Mouse (Mus musculus): Measurements from ENCODE around the gene Prdm10.

DNA sequence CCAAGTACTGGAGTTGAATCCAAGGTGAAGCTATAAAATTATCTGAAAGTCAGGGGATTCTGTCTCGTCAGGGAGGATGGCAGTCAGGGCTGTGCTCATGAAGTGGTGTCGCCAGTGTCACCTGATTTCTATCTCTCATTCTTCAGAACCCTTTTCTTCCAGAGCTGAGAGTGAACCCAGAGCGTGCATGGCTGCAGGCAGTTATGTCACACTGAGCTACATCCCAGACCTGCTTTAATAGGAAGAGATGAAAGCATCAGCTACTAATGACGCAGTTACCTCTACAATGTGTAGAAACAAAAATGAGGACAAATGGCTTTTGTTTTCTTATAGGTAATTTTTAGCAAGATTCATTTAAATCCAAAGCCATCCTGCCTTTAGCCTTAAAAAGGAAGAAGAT, 68.1 kb downstream of the Prdm10 start:
- TF ChIP-seq USF1 (IDR thresholded peaks at IDR 0.05; ENCODE audit: low read depth) (no peak), POLR2A (IDR thresholded peaks at IDR 0.05; ENCODE audit: insufficient read length, low read depth) (no peak), MYOD1 (IDR thresholded peaks at IDR 0.05; ENCODE audit: control insufficient read depth in 1 of 3, insufficient read length in 2 of 3, low read depth in 2 of 3) (no peak), E2F4 (IDR thresholded peaks at IDR 0.05; ENCODE audit: insufficient read depth) (no peak), POLR2AphosphoS2 (IDR thresholded peaks at IDR 0.05; ENCODE audit: insufficient read length, low read depth) (no peak), TCF12 (IDR thresholded peaks at IDR 0.05; ENCODE audit: insufficient read depth, poor library complexity, severe bottlenecking) (no peak), MYOG (IDR thresholded peaks at IDR 0.05; ENCODE audit: control insufficient read depth in 1 of 3, insufficient read depth in 1 of 3, insufficient read length in 2 of 3, low read depth in 2 of 3) (no peak), SRF (IDR thresholded peaks at IDR 0.05; ENCODE audit: control insufficient read depth, insufficient read length, low read depth) (no peak), CEBPB (IDR thresholded peaks at IDR 0.05; ENCODE audit: insufficient read depth, poor library complexity, severe bottlenecking) (no peak), TCF3 (IDR thresholded peaks at IDR 0.05; ENCODE audit: insufficient read length, low read depth) (no peak), MAX (IDR thresholded peaks at IDR 0.05; ENCODE audit: low read depth) (no peak), REST (IDR thresholded peaks at IDR 0.05; ENCODE audit: insufficient read depth, insufficient read length) (no peak)

Data from myocyte (in vitro differentiated cells).